Mouse (Mus musculus): ENCODE data around the gene Ring1. TPM values are rescaled to one million over a fixed set of nuclear protein-coding genes. Genes with fewer than 3 reads are reported as not detected.
A peak's percentile ranks its signal among the peaks of the same experiment; 100 is the strongest.
"Not testable (repeated sequence)": the region's sequence is repeated elsewhere in the genome, so short reads cannot be mapped to it uniquely, and the experiment has no call there.

Ring1 gene
- total RNA-seq, 2 experiments from 2014 or later = 29.8 to 36.5 TPM

DNA sequence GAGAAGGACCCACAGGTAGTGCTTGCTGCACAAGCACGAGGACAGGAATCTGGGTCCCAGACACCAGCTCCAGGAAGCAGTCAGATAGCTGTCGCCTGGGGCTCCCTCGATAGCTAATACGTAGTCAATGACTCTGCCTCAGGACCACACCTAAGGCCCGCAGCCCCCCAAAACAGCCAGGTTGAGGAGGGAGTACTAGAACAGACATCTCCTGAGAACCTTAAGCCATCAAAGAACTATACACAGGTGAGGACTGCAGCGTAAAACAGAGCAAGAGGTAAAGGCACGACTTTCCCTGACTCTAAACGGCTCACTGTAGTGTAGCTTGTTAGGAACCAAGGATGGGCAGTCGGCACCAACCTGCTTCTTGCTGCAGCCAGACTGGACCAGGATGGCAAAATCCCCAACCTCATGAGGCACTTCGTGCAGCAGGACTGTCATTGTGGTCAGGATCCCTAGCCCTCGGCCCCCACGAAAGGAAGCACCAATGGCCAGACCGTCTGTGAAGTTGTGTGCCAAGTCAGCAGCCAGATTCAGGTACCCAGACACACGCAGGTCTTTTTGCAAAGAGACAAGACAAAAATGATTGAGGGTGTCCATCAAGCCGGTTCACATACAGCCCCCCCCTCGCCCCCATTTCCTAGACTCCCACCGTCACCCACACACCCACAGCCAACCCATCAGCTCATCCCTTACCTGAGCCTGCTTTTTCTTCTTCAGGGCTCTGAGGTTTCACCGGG is 4.8 kb upstream of the Ring1 start:
- DNase-seq = peak; percentile 12

DNA sequence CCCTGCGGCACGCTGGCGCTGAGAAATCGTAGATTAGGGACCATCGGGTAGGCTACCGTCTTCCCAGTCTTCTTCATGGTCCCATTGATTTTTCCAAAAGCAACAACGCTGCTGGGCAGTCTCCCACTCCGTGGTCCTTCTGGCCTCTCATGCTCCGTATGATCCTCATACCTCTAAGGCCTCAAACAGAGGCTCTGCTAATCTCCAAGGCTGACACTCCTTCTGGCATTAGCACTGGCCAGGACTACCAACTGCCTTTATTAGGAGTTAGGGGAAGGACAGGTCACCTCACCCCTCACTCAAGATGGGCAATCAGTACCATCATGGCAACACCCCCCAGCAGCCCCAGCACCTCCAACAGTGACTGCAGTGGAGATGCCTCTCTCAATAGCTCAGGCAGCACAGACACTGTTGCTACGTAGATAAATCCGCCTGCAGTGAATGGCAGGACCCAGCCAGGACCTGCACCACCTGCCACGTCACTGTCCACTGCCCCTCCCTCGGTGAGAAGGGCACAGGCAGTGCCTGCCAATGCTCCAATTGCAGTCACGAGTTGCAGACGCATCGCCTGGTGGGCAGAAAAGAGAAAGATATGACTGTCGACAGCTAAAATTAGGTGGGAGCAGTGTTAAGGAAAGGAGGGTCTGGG is 4.1 kb upstream of the Ring1 start:
- peak; percentile 23 for DNase-seq

DNA sequence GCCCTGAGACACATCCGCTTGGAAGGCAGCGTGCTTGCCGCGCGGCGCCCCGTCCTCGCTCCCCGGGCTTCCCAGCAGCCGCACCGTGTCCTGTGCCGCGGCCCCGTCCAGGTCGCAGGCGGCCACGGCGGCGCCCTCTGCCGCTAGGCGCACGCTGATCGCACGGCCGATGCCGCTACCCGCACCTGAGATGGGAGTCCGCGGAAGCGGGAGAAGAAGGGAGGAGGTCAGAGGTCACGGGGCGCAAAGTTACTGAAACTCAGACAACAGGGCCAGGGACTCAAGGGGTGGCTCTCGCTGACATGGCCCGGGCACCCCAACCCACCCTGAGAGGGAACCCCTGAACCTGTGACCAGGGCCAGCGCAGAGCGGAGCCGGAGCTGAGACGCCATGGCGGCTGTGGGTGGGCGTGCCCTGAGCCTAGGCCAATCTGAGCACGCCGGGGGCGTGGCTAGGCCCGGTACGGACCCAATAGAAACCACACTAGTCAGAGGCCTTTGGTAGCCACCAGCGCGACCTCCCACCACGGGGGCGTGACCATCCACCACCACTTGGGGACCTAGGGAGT is 3.3 kb upstream of the Ring1 start, which contains the start of gene H2-Ke6:
Gene H2-Ke6, minus strand, starts transcription at position 405 of the 568 bp plus-strand sequence.
- DNase-seq = peak; percentile 96

DNA sequence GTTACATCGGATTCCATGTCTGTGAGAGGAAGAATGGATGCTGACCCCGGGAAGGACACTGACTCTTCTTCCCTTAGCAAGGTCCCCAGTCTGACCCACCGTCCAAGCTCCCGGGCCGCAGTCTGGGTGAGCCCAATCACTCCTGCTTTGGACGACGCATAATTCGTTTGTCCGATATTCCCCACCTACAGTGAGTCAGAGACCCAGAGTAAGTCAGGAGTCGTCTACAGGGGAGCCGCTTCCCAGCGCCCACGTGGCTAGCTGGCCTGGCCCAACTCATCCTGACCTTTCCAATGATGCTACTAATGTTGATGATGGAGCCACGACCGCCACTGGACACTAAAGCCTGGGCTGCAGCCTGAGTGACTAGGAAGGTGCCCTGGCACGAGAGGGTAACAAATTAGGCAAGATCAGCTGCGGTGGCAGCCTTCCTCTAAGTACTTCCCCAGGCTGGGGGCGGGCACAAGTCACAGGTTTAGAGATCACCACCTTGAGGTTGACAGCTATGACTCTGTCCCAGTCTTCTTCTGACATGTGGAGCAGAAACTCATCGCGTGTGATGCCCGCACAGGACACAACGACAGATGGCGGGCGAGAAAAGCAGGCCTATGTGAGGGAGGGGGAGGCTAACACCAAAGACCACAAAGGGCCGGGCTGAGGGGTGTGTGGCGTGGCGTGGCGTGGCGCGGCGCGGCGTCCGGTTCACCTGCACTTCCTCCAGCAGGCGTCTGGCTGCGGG is 2.6 kb upstream of the Ring1 start:
- peak; percentile 47 for DNase-seq

DNA sequence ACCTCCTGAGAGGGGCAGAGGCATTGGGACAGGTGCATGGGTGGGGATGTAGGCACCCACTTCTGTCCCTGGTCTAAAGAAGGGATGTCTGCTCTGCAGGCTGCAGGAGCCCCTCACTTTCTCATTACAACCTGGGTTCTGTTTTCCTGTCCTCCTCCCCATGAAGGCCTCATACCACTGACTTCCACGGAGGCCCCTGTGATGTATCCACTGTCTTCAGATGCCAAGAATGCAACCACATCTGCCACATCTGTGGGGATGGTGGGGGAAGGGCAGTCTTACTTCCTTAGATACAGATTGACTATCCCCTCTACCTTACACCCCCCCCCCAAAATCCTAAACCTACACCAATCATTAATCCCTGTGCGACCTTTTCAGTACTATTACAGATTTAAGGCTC is 1.7 kb upstream of the Ring1 start:
- DNase-seq = peak; percentile 18

DNA sequence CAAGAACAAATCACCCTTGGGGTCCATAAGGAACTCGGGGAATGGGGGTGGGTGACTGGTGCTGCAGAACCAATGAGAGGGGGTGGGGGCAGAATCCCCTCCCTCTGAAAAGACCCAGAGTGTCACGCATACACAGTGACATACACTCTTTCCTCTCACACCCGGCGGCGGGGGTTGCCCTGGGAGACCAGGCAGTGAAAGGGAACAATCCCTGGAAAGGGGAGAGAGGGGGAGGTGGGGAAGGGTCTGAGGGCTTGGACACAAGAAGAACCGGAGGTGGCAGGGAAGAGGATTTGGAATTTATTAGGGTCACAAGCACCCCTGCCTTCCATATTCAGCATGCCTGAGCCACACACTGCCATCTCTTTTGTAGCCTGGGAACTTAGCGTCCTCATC is 1.3 kb upstream of the Ring1 start:
- DNase-seq = peak; percentile 19

DNA sequence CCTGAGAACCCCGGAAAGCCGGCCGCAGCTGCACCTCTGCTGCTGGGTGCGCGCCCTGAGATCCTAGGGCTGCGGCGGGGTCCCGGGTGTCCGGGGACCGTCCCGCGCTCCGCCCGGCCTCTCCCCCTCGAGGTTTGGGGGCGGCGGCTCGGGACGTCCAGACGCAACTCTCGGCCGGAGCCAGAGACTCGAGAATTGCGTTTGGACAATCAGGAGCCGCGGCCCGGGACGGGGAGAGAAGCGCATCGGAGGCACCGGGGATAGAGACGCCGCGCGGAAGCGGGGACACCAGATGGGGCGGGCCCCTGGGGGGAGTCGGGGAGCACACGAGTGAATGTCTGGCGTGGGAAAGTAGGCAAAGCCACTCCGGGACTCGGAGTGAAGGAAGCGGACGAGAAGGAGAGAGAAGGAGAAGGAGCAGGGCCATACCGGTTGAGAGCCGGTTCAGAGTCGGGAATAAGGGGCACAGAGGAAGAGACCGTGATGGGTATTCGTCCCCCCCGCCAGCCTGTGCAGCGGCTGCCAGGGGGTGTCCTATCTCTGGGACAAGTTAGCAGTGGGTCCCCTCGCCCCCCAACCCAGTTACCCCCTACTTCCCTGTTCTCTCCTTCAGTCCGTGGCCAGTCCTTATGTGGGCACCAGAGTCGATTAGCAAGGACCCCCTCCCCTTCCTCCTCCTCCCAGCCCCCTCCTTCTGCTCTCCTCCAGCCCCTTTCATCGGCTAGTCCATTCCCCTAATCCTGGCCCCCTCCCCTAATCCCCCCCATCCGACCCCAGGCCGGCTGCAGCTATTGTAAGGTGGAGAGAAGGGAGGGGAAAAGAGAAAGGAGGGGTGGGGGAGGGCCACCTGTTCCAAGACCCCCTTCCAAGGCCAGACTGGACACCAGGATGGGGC is 628 bp upstream of the Ring1 start:
- no peak for DNase-seq

DNA sequence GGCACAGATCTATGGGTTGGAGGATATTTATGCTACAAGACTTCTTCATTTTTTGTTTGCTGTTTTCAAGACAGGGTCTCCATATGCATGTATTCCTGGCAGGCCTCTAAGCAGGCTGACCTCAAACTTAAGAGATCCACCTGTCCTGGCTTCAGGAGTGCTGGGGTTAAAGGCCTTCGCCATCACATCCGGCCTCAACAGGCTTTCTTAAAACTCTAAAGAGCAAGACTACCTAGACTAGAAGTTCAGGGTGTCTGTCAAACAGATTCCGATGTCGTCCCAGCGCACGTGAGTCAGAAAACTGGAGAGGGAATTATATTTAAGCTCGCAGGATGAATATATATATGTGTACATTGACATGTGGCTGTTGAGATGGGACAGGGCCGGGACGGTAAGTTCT is 802 bp downstream of the Ring1 start:
- DNase-seq = no peak

DNA sequence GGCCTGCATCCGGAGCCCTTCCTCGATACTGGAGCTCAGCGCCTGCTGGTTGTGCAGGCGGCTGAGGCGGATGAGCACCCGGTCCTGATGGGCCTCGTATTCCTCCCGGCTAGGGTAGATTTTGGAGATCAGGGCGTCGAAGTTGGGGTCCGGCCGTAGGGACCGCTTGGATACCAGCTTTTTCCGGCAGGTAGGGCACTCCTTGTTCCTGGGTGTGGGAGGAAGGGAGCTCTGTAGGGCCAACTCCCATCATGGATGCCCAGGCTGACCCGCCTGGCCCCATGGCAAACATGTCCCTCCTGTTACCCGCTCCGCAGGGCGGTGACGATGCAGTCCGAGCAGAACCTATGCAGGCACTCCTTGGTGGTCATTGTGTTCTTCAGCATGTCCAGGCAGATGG is 1.5 kb downstream of the Ring1 start:
- no peak for DNase-seq

DNA sequence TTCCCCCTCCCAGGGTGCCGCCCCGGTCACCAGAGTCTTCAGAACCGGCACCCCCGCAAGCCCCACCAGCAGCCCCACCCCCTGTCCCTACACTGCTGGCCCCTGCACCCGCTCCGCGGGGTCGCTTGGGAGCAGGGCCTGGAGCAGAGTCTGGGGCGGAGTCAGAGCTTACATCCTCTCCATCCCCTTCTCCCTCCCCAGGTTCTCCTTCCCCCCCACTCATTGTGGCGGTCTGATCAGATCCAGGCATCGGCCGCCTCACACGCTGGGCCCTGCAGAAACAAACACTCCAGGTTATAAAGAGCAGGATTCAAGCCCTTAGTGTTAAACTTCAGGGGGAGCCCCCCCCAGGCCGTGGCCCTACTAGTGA is 2.1 kb downstream of the Ring1 start:
- no peak for DNase-seq

DNA sequence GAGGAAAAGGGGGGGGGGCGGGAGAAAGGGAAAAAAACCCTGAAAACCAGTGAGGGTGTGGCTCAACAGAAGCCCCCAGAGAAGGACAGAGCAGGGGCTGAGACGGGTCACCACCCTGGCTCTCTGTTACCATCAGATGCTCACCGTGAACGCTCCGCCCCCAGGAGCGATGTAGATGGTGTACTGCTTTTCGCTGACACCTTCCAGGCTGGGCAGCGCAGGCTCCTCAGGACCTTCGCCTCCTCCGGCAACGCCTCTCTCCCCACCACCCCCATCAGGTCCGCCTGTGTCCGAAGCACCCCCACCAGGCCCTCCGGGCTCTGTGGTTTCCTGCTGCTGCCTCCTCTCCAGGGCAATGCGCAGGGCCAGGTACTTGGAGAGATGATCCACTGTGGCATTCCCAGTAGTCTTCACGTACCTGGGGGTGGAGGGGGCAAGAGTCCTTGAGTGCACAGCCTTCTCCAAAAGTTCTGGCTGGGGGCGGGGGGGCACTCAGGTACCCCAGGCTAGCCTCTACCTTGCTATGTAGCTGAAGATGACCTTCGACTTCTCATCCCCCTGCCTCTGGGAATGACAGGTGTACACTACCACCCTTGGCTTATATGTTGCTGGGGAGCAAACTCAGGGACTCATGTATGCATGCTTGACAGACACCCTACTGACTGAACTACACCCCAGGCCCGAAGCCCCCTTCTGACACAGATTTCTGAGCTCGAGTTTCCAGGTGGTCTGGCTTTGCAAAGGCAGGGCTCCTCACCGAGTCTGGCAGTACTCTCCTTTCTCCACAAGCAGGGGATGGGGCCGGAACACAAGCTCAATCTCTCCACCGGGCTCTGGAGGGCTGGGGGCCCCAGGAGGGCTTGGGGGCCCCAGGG is 2.7 kb downstream of the Ring1 start:
- DNase-seq = peak; percentile 8

DNA sequence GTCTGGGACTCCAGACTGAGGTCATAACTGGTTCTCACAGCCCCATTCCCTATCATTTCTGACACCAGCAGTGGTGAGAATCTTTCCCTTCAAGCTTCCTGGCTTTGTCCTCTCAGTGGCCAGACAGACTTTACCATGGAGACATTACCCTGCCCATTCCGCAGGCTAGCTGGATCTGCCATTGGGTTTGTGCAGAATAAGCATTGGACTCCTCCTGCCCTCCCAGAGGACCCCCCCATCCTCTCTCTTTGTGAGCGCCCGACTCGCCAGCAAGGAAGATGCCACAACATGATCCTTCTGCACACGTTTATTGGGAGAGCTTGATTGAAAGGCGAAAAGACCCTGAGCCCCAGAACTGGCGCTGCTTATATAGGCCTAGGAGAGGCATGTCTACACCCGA is 11.0 kb downstream of the Ring1 start:
- no peak for DNase-seq

DNA sequence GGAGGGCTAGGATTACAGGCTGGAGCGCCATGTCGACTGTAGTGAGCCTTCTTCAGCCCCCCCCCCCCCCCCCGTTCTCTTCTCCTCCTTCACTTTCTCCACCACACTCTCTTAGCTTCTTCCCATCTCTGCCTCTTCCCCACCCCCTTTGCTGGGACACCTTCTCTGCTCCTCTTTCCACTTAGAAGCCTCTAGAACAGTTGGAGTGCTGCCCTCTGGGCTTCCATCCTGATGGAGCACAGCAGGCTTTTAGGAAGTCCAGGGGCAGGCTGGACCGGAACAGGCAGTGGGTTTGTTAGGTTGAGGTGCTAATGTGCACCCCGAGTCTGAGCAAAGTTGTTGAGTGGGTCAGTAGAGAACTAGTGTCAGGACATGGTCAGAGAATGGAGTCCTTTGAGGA is 14.3 kb downstream of the Ring1 start:
- DNase-seq = no peak

DNA sequence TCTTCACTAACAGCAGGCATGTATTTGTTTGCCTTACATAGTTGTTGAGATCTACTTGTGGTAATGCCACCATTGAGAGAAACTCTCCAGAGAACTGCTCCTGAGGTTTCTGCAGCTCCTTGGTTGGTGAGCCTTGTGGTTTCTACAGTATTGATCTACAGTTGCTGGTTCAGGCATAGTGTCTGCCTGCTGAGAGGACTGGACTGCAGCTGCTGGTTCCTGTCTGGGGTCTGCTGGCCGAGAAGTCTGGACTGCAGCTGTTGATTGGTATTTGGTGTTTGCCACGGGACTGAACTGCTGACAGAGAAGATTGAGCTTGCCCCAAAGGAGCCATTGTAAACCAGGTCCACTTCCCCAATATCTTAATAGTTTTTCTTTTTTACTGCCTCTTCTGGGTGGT is 17.9 kb downstream of the Ring1 start:
- no peak for DNase-seq

DNA sequence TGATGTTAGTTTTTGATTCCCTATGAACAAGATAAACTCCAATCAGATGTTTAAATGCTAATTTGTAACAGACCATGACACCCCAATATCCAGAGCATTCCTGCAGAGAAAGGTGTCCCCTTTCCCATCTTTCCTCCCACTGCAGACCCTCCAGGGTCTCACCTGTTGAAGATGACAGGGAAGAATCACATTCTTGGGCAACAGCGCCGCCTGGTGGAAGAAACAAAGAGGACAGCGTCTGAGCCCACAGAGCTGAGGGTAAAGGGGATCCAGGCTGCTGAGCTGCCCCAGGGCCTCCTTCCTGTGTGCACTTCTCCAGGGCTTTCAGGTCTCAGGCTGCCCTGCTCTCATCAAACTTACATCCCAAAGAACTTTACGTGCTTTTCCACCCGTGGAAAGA is 21.1 kb downstream of the Ring1 start:
- peak; percentile 56 for DNase-seq

DNA sequence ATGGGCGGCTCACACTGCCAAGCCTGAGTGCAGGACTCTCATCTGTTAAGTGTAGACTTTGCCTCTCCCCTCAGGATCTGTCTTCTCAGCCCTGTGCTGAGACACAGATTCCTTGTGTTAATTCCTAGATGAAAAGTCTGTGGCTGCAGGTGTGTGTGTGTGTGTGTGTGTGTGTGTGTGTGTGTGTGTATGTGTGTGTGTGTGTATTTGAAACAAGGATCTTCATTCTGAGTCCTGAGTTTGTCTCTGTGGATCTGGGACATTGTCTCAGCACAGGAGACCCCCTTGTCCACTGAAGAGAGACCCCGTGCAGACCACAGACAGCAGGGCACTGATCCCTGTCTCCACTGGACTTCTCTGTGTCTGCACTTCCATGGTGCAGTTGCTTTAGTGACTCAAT is 23.7 kb downstream of the Ring1 start:
- DNase-seq = not testable (repeated sequence)

DNA sequence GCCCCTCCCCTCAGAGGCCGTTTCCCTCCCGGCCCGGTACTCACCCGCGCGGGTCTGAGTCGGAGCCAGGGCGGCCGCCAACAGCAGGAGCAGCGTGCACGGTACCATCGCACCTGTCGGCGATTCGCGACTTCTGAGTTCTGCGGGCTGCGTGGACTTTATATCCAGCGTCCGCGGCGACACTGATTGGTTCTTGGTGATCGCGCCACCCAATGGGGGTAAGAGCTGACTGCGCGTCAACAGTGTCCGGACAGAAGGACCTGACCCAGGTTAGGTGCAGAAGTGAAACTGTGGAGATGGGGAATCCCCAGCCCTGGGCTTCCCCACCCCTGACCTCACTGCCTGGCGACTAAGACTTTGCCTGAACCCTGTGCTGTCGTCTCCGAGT is 24.3 kb downstream of the Ring1 start, which contains the start of gene H2-K1:
Gene H2-K1, minus strand, starts transcription at position 198 of the 388 bp plus-strand sequence.
- DNase-seq = peak; percentile 94

DNA sequence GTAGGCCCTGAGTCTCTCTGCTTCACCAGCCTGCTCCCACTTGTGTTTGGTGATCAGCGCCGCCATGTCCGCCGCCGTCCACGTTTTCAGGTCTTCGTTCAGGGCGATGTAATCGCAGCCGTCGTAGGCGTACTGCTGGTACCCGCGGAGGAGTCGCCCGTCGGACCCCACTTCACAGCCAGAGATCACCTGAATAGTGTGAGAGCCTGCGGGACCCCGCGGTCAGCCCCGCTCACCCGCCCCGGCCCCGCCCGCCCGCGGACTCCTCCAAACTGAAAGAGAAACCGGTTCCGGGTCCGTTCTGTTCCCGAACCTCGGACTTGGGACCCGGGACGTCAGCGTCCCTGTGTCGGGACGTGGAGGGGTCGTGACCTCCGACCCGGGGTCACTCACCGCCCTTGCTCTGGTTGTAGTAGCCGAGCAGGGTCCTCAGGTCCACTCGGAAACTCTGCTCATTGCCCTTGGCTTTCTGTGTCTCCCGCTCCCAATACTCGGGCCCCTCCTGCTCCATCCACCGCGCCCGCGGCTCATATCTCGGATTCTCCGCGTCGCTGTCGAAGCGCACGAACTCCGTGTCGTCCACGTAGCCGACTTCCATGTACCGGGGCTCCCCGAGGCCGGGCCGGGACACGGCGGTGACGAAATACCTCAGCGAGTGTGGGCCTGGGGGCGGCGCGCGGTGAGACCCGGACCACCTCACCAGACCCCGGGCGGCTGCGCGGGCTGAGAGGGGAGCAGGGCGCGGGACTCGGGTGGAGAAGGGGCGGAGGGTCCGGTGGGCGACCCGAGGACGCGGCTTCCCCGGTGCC is 24.9 kb downstream of the Ring1 start:
- DNase-seq = peak; percentile 64

DNA sequence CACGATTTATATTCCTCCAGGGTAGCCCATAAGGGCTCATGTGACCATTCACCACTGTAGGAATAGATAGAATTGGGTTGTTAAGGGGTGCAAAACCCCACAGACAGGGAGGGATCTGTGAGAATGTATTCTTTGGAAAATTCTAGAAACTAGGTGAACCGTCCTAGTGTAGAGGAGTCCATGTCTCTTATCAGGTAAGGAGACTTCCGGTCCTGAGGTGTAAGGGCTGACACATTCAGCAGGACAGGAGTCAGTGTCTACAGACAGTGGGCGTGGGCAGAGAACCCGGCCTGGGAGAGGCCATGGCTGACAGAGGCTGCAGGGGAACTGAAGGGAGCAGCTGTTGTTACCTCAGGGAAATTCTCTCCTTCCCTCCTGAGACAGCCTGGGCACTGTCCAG is 25.8 kb downstream of the Ring1 start:
- DNase-seq = not testable (repeated sequence)

DNA sequence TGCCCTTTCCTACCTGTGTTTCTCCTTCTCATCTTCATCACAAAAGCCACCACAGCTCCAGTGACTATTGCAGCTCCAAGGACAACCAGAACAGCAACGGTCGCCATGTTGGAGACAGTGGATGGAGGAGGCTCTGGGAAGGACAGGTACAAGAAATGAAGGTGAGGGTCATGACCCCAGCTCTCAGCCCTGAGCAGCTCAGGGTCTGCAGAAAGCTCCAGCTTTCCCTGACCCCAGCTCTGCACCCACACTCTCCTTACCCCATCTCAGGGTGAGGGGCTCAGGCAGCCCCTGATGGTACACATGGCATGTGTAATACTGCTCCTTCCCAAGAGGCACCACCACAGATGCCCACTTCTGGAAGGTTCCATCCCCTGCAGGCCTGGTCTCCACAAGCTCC is 27.5 kb downstream of the Ring1 start:
- not testable (repeated sequence) for DNase-seq

All from adrenal gland, postnatal 10 days (tissue).